Mouse (Mus musculus) hindbrain, postnatal 0 days (tissue): ENCODE results near the gene Pi4k2a. TPM values are rescaled to one million over a fixed set of nuclear protein-coding genes. Genes with fewer than 3 reads are reported as not detected.

ENCODE experiments used
- ATAC-seq: fragments of 200-750 bp; cut with Nextera tagmentation; 2 replicates; pipeline ENCODE4 v1.8.0; 2017; ENCODE audit warnings: mild to moderate bottlenecking, moderate TSS enrichment, moderate library complexity
- DNase-seq: peaks from one replicate; pipeline ENCODE4 v3.0.0-alpha.2; 2015; ENCODE audit warnings: low spot score
- H3K27ac ChIP-seq: fragments of 300-500 bp; sonication (generic); 2 replicates; pipeline ENCODE4 v1.5.1; 2014; ENCODE audit warnings: mild to moderate bottlenecking
- H3K27me3 ChIP-seq: fragments of 300-500 bp; sonication (generic); 2 replicates; pipeline ENCODE4 v1.6.1; 2014; ENCODE audit warnings: low read length, mixed read lengths; ENCODE audit not compliant: insufficient read depth
- H3K36me3 ChIP-seq: fragments of 300-500 bp; sonication (generic); 2 replicates; pipeline ENCODE4 v1.6.1; 2014; ENCODE audit warnings: low read length, mixed read lengths; ENCODE audit not compliant: insufficient read depth
- H3K4me1 ChIP-seq: fragments of 300-500 bp; sonication (generic); 2 replicates; pipeline ENCODE4 v1.6.1; 2014; ENCODE audit warnings: antibody characterized with exemption, low read length, mixed read lengths; ENCODE audit not compliant: insufficient read depth
- H3K4me2 ChIP-seq: fragments of 300-500 bp; sonication (generic); 2 replicates; pipeline ENCODE4 v1.6.1; 2014; ENCODE audit warnings: low read depth, mild to moderate bottlenecking, low read length, moderate library complexity, mixed read lengths
- H3K4me3 ChIP-seq: fragments of 300-500 bp; sonication (generic); 2 replicates; pipeline ENCODE4 v1.5.1; 2014; ENCODE audit warnings: low read length
- H3K9ac ChIP-seq: fragments of 300-500 bp; sonication (generic); replicated peaks from 2 replicates; pipeline ENCODE4 v1.6.1; 2014; ENCODE audit warnings: mild to moderate bottlenecking, low read length, moderate library complexity, mixed read lengths
- H3K9me3 ChIP-seq: fragments of 300-500 bp; sonication (generic); 2 replicates; pipeline ENCODE4 v1.6.1; 2016; ENCODE audit warnings: low read length, mixed read lengths
- CTCF ChIP-seq: IDR thresholded peaks from 2 replicates; pipeline ENCODE4 v1.5.1; 2016; ENCODE audit warnings: antibody characterized with exemption, control low read depth, low read depth
- WGBS: fragments of 180-500 bp; shearing (Covaris S2); extraction: QIAGEN DNeasy Blood & Tissue Kit; methylation state at CpG from one replicate; pipeline ENCODE4 v1.1.7; 2014; 5-methylcytosine and 5-hydroxymethylcytosine counted together
- polyA plus RNA-seq: library from polyadenylated mRNA; unstranded; fragments of >200 nt; fragmentation: Nextera tagmentation; extraction: Ambion mirVana; gene quantifications from 2 replicates; pipeline ENCODE4 v1.2.1, GENCODE M21; 2015
- total RNA-seq: library from RNA; depleted of rRNA; stranded (reverse); fragments of >200 nt; gene quantifications from 2 replicates; pipeline ENCODE4 v1.2.3, GENCODE M21; 2014

Gene Pi4k2a
- total and polyA plus RNA-seq, 2 experiments from 2014 or later = 21.7 to 36.4 TPM

DNA sequence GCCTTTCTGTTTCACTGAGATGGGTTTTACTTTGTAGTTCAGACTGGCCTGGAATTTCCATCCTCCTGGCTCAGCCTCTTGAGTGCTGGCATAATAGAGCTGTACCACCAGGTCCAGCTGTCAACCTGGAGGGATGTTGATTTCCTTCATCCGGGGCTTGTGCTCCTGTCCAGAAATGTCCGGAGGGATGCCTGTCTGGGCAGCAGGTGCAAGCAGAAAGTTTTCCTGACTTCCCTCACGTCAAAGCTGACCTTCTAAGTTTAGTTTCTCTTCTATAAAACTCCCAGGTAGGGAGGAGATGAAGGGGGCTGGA lies 40.0 kb downstream of the Pi4k2a start:
- H3K27me3 ChIP-seq = no peaks in the 10 kb centered on the region
- no peak overlapping the region for H3K4me2 ChIP-seq
- DNase-seq = no peak
- WGBS = 38% methylated on average over 3 of the region's 3 CpGs
- peak overlapping the region; percentile 27; the same call in 1 of the 2 replicates for H3K27ac ChIP-seq
- no peaks in the 10 kb centered on the region for H3K36me3 ChIP-seq
- peaks cover 19% of the 10 kb centered on the region for H3K4me1 ChIP-seq
- ATAC-seq = no peak
- TF ChIP-seq CTCF = no peak
- H3K4me3 ChIP-seq = no peak overlapping the region
- H3K9ac ChIP-seq = no peak overlapping the region
- H3K9me3 ChIP-seq = no peaks in the 10 kb centered on the region

DNA sequence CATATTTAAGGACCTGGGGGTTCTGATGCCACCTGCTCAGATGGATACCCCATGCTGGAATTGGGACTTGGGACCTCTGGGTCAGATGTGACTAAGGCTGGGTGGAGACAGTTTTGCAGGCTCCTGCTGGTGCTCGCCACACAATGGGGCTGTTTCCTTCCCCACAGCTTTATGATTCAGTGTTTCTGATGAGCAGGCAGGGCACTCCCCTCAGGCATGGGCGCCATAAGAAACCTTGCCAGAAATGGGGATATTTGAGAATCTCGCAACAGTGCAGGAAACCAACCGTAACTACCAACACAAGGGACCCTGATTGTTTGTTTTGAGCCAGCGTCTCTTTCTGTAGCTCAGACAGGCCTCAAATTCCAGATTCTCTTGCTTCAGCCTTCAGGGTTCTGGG lies 40.8 kb downstream of the Pi4k2a start:
- no peak for ATAC-seq
- Histone ChIP-seq H3K4me1 (peaks cover 19% of the 10 kb centered on the region), H3K9me3 (no peaks in the 10 kb centered on the region), H3K27ac (no peak overlapping the region), H3K4me2 (no peak overlapping the region), H3K36me3 (no peaks in the 10 kb centered on the region), H3K27me3 (no peaks in the 10 kb centered on the region), H3K9ac (no peak overlapping the region), H3K4me3 (no peak overlapping the region)
- no peak for TF ChIP-seq CTCF
- WGBS = 76% methylated on average over 5 of the region's 5 CpGs
- no peak for DNase-seq

DNA sequence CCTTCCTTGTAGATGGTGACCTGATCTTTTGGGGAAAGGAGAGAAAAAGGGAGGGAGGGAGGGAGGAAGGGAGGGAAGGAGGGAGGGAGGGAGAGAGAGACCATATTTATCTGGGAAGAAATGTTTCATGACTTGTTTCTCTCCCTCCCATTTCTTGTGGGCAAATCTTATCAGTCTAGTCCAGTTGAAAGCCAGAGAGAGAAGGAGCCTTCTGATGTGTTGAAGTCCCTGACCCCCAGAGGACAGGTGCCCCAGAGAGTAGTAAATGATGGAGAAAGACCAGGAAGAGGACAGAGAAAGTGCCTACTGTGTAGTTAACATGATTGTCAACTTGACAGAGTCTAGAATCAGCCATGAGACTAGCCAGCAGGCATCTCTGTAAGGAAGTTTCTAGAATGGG lies 44.8 kb downstream of the Pi4k2a start:
- no peaks in the 10 kb centered on the region for H3K36me3 ChIP-seq
- ATAC-seq (no peak), DNase-seq (no peak)
- TF ChIP-seq CTCF = no peak
- H3K9ac ChIP-seq = no peak overlapping the region
- H3K27ac ChIP-seq = no peak overlapping the region
- H3K4me3 ChIP-seq = no peak overlapping the region
- H3K27me3 ChIP-seq = no peaks in the 10 kb centered on the region
- no peak overlapping the region for H3K4me2 ChIP-seq
- H3K9me3 ChIP-seq = no peaks in the 10 kb centered on the region
- peaks cover under 1% of the 10 kb centered on the region; the same call in 1 of the 2 replicates for H3K4me1 ChIP-seq

DNA sequence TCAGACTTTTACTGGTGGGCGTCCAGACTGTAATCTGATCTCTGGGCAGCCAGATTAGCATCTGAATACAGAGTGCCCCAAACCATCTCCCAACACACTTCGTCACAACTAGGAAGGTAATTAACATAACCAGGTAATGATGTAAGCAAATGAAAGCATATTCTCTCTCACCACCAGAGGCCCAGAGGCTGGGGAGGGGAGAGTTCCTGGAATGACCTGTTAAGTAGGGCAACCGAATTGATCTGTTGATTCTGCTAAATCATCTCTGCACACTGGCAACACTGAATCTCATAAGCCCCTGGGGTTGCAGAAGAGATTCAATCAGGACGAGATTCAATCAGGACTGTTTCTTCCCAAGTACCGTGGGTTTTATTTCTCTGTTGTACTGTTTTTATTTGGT lies 45.9 kb downstream of the Pi4k2a start:
- no peaks in the 10 kb centered on the region for H3K9me3 ChIP-seq
- no peak overlapping the region for H3K4me2 ChIP-seq
- no peaks in the 10 kb centered on the region for H3K36me3 ChIP-seq
- no peaks in the 10 kb centered on the region for H3K4me1 ChIP-seq
- no peak overlapping the region for H3K27ac ChIP-seq
- WGBS = 26% methylated on average over 5 of the region's 5 CpGs
- no peak for DNase-seq
- no peaks in the 10 kb centered on the region for H3K27me3 ChIP-seq
- no peak overlapping the region for H3K4me3 ChIP-seq
- TF ChIP-seq CTCF = no peak
- ATAC-seq = no peak
- H3K9ac ChIP-seq = no peak overlapping the region

DNA sequence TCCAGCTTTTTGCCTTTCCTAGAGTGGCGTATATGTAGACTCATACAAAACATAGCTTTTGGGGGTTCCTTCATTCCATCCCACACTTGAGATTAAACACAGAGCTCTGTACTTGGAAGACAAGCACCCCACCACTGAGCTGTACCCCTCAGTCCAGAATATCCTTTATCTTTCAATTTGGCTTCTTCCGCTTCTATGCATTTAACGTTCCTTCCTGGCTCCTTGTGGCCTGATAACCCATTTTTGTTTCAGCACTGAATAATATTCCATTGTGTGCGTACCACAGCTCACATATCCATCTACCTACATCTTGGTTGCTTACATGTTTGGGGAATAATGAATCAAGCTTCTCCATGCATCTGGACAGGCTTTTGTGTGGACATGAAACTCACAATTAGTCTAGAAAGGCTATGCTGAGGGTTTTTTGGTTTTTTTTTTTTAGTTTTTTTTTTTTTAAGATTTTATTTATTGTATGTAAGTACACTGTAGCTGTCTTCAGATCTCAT lies 47.0 kb downstream of the Pi4k2a start:
- H3K4me1 ChIP-seq = no peaks in the 10 kb centered on the region
- 92% methylated on average over 4 of the region's 4 CpGs for WGBS
- no peak for DNase-seq
- no peak overlapping the region for H3K4me3 ChIP-seq
- no peak for TF ChIP-seq CTCF
- no peak for ATAC-seq
- H3K9ac ChIP-seq = no peak overlapping the region
- H3K27me3 ChIP-seq = no peaks in the 10 kb centered on the region
- H3K36me3 ChIP-seq = no peaks in the 10 kb centered on the region
- H3K9me3 ChIP-seq = no peaks in the 10 kb centered on the region
- H3K4me2 ChIP-seq = no peak overlapping the region
- H3K27ac ChIP-seq = no peak overlapping the region

DNA sequence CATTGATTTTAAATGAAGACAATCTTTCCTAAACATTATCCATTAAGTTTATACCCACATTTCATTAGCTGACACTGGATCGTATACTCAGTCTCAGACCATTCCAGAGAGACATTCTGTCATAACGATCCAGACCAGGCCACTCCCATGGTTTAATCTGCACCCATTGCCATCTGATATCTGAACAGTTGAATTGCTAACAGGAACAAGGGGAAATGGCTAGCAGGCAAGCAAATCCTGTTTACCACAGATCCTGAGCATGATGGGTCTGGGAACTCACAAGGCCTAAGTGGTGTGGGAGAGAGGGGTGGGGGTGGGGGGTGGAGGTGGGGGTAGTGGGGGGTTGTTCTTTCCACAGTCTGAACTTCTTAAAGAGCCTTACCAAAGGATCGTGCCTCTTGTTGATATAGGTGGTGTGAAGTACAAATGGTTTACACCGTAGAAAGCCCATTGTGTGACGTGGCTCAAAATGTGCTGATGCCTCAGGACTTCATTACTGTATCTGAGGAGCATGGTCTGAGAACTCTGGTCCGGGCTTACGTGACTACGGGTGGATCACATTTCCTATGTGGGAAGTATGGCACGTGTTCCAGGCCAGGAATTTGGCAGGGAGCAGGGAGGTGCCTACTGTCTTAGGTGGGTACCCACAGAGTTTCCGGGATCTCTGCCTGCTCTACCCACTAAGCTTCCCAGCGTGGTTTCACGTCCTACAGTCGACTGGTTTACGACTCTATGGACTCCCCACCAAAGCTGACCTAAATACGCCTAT lies 48.4 kb downstream of the Pi4k2a start:
- no peak for TF ChIP-seq CTCF
- no peaks in the 10 kb centered on the region for H3K36me3 ChIP-seq
- no peak overlapping the region for H3K4me3 ChIP-seq
- H3K4me2 ChIP-seq = no peak overlapping the region
- H3K27ac ChIP-seq = no peak overlapping the region
- WGBS = 91% methylated on average over 15 of the region's 15 CpGs
- H3K27me3 ChIP-seq = no peaks in the 10 kb centered on the region
- H3K4me1 ChIP-seq = no peaks in the 10 kb centered on the region
- no peak for ATAC-seq
- H3K9ac ChIP-seq = no peak overlapping the region
- H3K9me3 ChIP-seq = no peaks in the 10 kb centered on the region
- DNase-seq = no peak

DNA sequence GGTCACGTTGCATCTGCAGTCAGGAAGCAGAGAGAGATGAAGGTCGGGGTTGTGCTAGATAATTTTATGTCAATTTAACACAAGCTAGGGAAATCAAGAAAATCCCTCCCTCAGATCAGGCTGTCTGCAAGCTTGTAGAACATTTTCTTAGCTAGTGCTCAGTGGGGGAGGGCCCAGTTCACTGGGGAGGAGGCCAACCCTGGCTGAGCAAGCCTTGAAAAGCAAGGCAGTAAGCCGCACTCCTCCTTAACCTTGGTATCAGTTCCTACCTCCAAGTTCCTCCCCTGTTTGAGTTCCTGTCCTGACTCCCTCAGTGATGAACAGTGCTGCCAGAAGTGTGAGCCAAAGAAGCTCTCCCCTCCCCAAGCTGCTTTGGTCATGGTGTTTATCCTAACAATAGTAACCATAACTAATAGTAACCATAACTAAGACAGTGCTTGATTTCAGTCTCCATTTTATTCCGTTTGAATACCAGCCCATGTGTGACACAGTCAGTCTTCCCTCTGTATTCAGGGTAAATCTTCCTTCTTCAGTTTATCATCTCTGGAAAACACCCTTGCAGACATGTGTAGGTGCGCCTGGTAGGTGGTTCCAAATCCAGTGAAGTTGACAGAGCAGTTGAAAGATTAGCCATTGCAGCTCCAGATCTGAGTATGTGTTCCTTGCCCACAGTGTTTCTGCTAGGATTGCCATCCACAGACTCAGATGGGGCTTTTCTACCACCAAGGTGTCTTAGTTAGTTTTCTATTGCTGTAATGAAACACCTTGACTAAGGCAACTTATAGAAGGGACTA lies 49.7 kb downstream of the Pi4k2a start:
- Histone ChIP-seq H3K9me3 (no peaks in the 10 kb centered on the region), H3K27ac (no peak overlapping the region), H3K9ac (no peak overlapping the region), H3K4me1 (no peaks in the 10 kb centered on the region), H3K4me3 (no peak overlapping the region), H3K36me3 (no peaks in the 10 kb centered on the region), H3K27me3 (no peaks in the 10 kb centered on the region), H3K4me2 (no peak overlapping the region)
- ATAC-seq = no peak
- DNase-seq = no peak
- TF ChIP-seq CTCF = no peak
- WGBS = 76% methylated on average over 5 of the region's 5 CpGs
